Mouse (Mus musculus) cerebellum, adult 9-11 months (tissue): ENCODE measurements around the gene Mcrip1.
"Not testable (repeated sequence)": the region's sequence is repeated elsewhere in the genome, so short reads cannot be mapped to it uniquely, and the experiment has no call there.

Experiments
- DNase-seq: peaks from one replicate; pipeline ENCODE4 v3.0.0; 2022

Mcrip1 gene

DNA sequence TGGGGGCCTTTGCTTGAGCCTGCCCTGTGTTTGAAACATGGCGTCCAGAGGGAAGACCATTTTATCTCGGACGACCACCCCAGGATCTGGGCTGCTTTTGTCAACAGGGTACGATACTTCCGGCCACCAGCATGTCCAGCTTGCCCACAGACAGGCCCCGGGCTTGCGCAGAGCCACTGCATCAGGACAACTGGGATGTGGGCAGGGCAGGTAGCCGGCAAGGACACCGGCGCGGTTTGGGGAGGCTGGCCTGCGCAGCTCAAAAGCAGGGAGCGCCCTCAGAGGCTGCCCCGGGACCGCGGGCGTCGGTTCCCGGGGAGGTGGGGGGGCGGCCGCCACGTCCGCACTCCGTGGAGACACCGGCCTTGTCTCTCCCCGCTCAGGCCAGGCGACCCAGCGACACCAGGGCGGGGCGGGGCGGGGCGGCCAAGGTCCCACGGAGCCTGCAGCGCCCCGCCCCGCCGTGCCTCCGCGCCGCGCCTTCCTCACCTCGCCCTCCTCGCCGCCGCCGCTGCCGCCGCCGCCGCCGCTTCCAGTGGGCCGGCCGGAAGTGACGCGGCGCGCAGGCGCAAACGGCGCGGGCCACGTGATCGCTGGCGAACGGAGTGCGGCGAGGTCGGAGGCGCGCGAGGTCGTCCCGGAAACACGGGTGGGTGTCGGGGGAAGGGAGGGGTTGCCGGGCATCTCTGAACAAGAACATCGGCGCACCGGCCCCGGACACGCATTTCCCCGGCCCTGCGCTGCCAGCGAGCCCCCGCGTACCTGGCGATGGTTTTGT, at the start of gene Mcrip1:
Gene Mcrip1, minus strand, starts transcription at position 560 of the 778 bp plus-strand sequence.
- DNase-seq = peak; percentile 94

- DNase-seq = no peak
These were observed 49.5 kb upstream of the Mcrip1 start for GRCm38 (mm10) chr11:120598990-120599549.

DNA sequence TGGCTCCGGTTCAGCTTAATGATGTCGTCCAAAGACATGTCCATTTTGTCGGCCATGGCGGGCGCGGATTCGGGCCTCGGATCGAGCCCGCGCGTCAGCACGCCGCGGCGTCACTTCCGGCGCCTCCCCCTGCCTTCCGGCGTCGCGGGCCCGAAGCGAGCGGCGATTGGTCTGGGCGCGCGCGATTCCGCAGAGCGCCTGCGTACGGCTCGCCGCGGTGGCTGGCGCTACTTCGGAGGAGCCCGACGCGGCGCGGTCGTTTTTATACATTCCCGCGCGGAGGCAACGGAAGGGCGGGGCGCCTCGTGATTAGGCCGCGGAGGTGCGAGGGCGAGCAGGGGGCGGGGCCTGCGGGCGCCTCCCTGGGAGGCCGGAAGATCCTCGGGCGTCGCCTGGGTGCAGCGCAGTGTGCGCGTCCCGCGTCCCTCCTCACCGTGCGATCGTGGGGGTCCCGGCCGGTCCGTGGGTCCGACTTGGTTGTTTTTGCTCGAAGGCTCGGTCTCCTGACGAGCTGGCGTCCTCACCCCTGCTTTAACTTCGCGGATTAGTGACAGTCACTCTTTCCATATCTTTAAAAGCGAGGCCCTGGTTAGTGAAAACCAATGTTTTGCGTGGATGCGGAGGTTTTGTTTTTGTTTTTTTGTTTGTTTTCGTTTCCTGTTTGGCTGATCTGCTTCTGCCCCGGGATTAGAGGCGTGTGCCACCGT, 48.9 kb upstream of the Mcrip1 start, which contains the start of the genes Alyref and Anapc11:
Gene Alyref, minus strand, starts transcription at position 83 of the 707 bp plus-strand sequence.
Gene Anapc11, plus strand, starts transcription at position 139 of the 707 bp plus-strand sequence.
- DNase-seq = peak; percentile 93

- no peak for DNase-seq
These were observed 48.0 kb upstream of the Mcrip1 start for GRCm38 (mm10) chr11:120597240-120598235.

GRCm38 (mm10) chr11:120588531-120588930, 39.0 kb upstream of the Mcrip1 start:
- no peak for DNase-seq

GRCm38 (mm10) chr11:120583937-120584336, 34.4 kb upstream of the Mcrip1 start:
- DNase-seq = no peak

- not testable (repeated sequence) for DNase-seq
These were observed 33.4 kb upstream of the Mcrip1 start for GRCm38 (mm10) chr11:120582982-120583293.

DNA sequence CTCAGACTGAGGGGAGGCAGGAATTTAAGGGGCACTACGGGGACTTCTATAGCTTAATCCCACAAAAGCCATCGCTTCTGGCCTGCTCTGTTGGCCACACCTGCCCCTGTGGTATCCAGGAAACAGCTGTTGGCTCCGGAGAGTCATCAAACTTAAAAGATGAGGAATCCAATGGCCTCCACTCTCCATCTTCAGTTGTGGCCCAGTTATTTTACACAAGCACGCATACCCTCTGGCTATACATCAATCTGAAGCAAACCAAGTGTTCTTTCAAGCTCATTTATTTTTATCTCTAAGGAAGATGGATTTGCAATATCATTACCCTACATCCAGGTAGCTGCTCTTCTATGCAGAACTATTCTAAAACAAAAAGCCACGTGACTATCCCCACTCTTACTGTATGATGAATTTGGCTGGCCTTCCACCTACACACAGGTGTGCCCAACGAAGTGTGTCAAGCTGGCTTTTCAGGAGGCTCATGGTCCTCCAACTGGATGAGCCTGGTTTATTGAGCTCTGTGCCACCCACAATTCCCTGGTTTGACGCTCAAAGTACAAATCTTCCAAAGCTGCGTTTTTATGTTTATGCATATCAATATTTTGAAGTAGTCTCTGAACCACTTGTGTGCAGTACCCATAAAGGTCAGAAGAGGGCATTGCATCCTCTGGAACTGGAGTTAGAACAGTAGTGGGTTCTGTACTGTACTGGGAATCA, 32.9 kb upstream of the Mcrip1 start:
- DNase-seq = peak; percentile 54

- peak; percentile 90 for DNase-seq
These were observed 32.2 kb upstream of the Mcrip1 start, which contains the start of gene Arhgdia for GRCm38 (mm10) chr11:120581490-120582267. Gene Arhgdia (minus strand): TSS chr11:120581624.

DNA sequence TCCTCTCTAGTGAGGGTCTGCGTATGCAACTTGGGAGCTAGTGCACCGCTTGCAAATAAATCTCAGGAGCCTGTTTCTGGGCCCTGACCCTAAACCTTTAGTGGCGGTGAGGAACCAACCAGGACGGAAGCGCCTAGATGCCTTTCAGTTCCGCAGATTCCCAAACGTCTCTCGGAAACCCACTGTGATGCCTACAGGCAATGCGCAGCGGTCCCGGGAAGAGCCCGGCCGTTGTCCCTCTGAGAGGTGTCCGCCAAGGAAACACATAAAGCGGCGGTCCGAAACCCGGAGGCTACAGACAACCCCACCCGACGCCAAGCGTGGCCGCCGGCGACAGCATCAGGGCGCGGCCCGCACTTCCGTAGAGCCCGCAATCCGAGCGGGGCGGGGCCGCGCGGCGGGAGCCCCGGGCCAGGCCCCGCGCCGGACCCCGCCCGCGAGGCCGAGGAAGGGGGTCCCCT, 31.4 kb upstream of the Mcrip1 start:
- DNase-seq = peak; percentile 56

DNA sequence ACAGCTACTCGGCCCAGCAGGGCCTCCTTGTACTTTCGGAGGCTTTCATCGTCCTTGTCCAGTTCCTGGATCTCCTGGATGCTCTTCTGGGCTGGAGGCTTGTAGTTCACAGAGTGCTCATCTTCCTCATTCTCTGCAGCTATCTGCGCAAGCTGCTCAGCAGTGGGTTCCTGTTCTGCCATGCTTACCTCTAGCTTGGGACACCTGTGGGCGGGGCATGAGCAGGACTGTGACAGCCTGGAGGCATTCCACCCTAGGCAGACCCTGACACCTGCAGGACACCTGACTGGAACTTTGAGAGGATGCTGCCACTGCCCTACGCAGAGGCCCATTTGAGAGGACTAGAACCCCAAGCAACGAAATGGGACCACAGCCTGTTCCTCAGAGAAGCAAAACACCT, 30.7 kb upstream of the Mcrip1 start:
- peak; percentile 62 for DNase-seq

- DNase-seq = peak; percentile 76
These were observed 30.0 kb upstream of the Mcrip1 start for GRCm38 (mm10) chr11:120579316-120580107.

GRCm38 (mm10) chr11:120578694-120579243, 29.2 kb upstream of the Mcrip1 start:
- DNase-seq = peak; percentile 70

- DNase-seq = peak; percentile 61
These were observed 28.6 kb upstream of the Mcrip1 start for GRCm38 (mm10) chr11:120578024-120578693.

DNA sequence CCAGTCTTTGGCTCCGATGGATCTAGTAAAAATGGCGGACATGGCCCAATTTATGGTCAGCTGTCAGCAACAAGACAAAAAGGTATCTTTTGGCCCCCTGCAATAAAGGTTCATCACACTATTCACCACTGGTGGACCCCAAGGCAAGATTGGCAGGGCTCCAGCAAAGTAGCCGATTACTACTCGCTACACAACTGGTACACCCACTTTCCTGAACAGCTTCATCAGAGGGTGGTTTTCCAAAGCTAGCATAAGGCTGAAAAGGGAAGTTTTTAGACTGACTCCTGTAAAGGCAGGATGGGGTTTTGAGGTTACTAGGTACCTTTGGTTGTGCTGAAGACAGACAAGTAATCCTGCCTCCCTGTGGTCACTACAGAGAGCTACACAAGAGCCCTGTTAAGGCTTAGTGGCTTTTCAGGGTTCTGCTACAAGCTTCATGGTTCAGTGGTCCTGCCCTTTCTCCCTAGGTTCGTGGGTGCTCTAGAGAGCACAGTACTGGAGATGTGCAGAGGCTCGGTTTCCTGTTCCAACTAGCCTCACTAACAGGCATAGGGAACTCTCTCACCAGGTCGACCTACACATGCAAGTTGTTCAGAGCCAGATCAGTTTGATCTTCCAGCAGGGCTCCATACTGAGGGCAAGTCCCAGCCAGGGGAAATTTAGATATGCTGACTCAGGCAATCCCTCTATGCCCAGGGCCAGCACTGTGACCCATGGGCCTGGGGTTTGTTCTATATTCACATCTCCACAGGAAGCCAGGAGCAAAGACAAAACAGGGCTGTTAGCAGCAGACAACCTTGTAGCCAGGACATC, 27.9 kb upstream of the Mcrip1 start:
- DNase-seq = peak; percentile 54

DNA sequence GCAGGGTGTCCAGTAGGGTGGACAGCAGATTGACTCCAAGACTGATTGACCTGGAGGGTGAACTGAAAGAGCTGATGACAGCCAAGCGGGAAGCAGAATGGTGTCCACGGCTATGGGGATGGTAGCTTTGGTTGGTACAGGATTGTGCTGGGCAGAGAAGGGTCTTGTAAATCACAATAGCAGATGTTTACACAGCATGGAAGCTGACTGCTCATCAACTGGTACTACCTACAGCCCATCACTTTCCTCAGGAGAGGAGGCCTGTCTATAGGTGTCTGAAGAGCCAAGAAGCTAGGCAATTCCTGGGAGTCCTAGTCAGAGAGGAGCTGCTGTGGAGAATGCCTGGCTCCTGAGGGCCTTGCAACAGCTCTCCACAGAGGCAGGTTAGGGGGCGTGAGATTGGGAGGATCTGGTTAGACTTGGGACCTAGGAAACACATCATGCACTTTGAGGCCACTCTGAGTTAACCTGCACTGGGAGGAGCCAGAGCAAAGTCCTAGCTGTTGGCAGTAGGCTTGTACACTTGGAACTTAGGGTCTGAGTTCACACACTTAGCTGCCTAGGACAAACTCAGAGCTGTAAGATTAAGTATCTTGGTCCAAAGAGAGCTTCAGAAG, 26.9 kb upstream of the Mcrip1 start:
- DNase-seq = no peak

DNA sequence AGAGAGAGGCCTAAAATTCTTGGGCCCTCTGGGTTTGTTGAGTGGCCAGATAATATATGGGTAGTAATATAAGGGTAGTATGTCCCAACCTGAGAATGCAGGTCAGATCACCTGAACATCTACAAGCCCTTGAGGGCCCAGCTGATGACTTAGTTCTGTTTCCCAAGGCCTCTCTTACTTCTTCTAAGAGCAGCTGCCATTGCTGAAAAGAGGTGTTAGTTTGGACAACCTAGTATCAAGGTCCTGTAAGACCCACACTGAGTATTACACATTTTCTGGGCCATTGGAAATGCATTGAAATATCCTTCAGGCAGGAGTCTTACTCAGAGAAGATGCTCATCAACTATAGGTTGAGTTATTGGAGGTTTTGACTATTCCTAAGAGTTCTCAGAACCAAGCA, 26.4 kb upstream of the Mcrip1 start:
- no peak for DNase-seq

- DNase-seq = no peak
These were observed 25.5 kb upstream of the Mcrip1 start for GRCm38 (mm10) chr11:120575046-120575445.
